Mouse (Mus musculus) intestine, embryonic 16.5 days (tissue): ENCODE data around the gene Rhob. TPM values are rescaled to one million over a fixed set of nuclear protein-coding genes. Genes with fewer than 3 reads are reported as not detected.

ENCODE experiments used
- ATAC-seq: fragments of 200-750 bp; cut with Nextera tagmentation; 2 replicates; pipeline ENCODE4 v1.8.0; 2017; ENCODE audit warnings: moderate TSS enrichment, moderate library complexity
- H3K27ac ChIP-seq: fragments of 300-500 bp; sonication (generic); 2 replicates; pipeline ENCODE4 v1.5.1; 2014; ENCODE audit warnings: mild to moderate bottlenecking, low read length
- H3K27me3 ChIP-seq: fragments of 300-500 bp; sonication (generic); replicated peaks from 2 replicates; pipeline ENCODE4 v1.6.1; 2014; ENCODE audit warnings: low read length, control low read depth, mixed read lengths; ENCODE audit not compliant: control insufficient read depth, insufficient read depth
- H3K36me3 ChIP-seq: fragments of 300-500 bp; sonication (generic); 2 replicates; pipeline ENCODE4 v1.6.1; 2014; ENCODE audit warnings: low read length, control low read depth; ENCODE audit not compliant: control insufficient read depth, insufficient read depth
- H3K4me1 ChIP-seq: fragments of 300-500 bp; sonication (generic); 2 replicates; pipeline ENCODE4 v1.6.1; 2014; ENCODE audit warnings: low read length, control low read depth, mixed read lengths; ENCODE audit not compliant: control insufficient read depth, insufficient read depth
- H3K4me2 ChIP-seq: fragments of 300-500 bp; sonication (generic); 2 replicates; pipeline ENCODE4 v1.6.1; 2014; ENCODE audit warnings: low read depth, low read length, control low read depth
- H3K4me3 ChIP-seq: fragments of 300-500 bp; sonication (generic); 2 replicates; pipeline ENCODE4 v1.5.1; 2014; ENCODE audit warnings: mild to moderate bottlenecking, low read length
- H3K9ac ChIP-seq: fragments of 300-500 bp; sonication (generic); 2 replicates; pipeline ENCODE4 v1.6.1; 2014; ENCODE audit warnings: low read depth, low read length
- H3K9me3 ChIP-seq: fragments of 300-500 bp; sonication (generic); 2 replicates; pipeline ENCODE4 v1.6.1; 2016; ENCODE audit warnings: low read length, control low read depth; ENCODE audit not compliant: control insufficient read depth
- WGBS: fragments of 180-500 bp; shearing (Covaris S2); extraction: QIAGEN DNeasy Blood & Tissue Kit; methylation state at CpG from one replicate; pipeline ENCODE4 v1.1.7; 2014; 5-methylcytosine and 5-hydroxymethylcytosine counted together
- polyA plus RNA-seq: library from polyadenylated mRNA; unstranded; fragments of >200 nt; fragmentation: Nextera tagmentation; extraction: Ambion mirVana; gene quantifications from 2 replicates; pipeline ENCODE4 v1.2.1, GENCODE M21; 2015

Gene Rhob
- polyA plus RNA-seq, 1 experiment from 2014 or later, result 24.1 TPM

DNA sequence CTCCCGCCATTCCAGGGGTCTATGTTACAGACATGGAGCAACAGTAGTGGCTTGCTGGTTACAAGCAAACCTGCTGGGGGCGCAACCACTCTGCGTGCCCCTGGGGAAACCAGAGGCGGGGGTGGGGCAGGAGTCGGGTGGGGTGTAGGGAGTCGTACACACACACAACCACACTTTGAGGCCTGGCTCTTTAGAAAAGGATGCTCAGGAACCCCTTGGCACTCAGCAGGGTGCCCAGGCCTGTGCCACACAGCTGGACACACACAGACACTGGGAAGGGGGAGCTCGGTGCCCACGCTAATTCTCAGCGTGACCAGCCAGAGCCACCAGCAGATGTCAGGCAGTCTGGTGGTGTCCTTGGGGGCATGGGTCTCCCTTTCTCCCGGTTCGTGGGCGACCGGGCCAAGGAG, 1.2 kb downstream of the Rhob start:
- Histone ChIP-seq H3K27ac (peak overlapping the region; percentile 100), H3K36me3 (no peaks in the 10 kb centered on the region), H3K9me3 (no peaks in the 10 kb centered on the region), H3K9ac (peak overlapping the region; percentile 99), H3K4me1 (peaks cover 34% of the 10 kb centered on the region), H3K4me3 (peak overlapping the region; percentile 93), H3K27me3 (no peaks in the 10 kb centered on the region), H3K4me2 (peak overlapping the region; percentile 91)
- 3% methylated on average over 13 of the region's 13 CpGs for WGBS
- ATAC-seq, result 0 out of 2 replicates have a peak, but pooled peaks have one; percentile 1

GRCm38 (mm10) chr12:8498148-8498571, 1.6 kb downstream of the Rhob start:
- peak overlapping the region; percentile 93 for H3K4me3 ChIP-seq
- H3K27ac ChIP-seq, result peak overlapping the region; percentile 100
- H3K4me1 ChIP-seq, result peaks cover 34% of the 10 kb centered on the region
- no peak for ATAC-seq
- no peaks in the 10 kb centered on the region for H3K36me3 ChIP-seq
- 13% methylated on average over 8 of the region's 8 CpGs for WGBS
- peak overlapping the region; percentile 99 for H3K9ac ChIP-seq
- no peaks in the 10 kb centered on the region for H3K9me3 ChIP-seq
- no peaks in the 10 kb centered on the region for H3K27me3 ChIP-seq
- H3K4me2 ChIP-seq, result peak overlapping the region; percentile 91

DNA sequence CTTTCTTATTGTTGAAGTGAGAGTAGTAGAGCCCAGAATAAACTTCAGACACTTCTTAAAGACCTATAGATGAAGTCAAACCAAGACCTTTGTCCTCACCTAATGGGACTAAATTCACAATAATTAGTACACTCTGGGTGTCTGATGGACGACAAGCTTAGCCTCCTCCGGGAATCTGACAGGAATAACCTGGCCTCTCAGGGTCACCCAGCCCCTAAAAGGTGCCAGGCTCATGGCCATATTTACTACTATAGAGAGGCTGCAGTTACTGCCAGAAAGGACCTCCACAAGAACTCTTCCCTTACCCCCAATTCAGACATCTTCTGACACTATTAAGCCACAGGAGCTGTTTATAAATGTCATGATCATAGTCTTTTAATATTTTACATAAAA, 2.5 kb downstream of the Rhob start:
- H3K9ac ChIP-seq, result 0 out of 2 replicates have a peak overlapping the region, but pooled peaks have one; percentile 49
- H3K27ac ChIP-seq, result peak overlapping the region; percentile 91

GRCm38 (mm10) chr12:8496679-8497313, 3.0 kb downstream of the Rhob start:
- Histone ChIP-seq H3K27me3 (no peaks in the 10 kb centered on the region), H3K4me1 (peaks cover 34% of the 10 kb centered on the region), H3K9me3 (no peaks in the 10 kb centered on the region), H3K4me3 (peak overlapping the region; percentile 19), H3K27ac (peak overlapping the region; percentile 91), H3K9ac (0 out of 2 replicates have a peak overlapping the region, but pooled peaks have one; percentile 14), H3K36me3 (no peaks in the 10 kb centered on the region), H3K4me2 (peak overlapping the region; percentile 91)
- WGBS, result 40% methylated on average over 2 of the region's 2 CpGs
- ATAC-seq, result no peak

More for the DNA sequence above, 2.5 kb downstream of the Rhob start:
- no peak for ATAC-seq
- no peaks in the 10 kb centered on the region for H3K9me3 ChIP-seq
- no peaks in the 10 kb centered on the region for H3K27me3 ChIP-seq
- WGBS, result 9% methylated on average over 2 of the region's 2 CpGs
- no peaks in the 10 kb centered on the region for H3K36me3 ChIP-seq
- peak overlapping the region; percentile 93 for H3K4me3 ChIP-seq
- peak overlapping the region; percentile 91 for H3K4me2 ChIP-seq
- peaks cover 34% of the 10 kb centered on the region for H3K4me1 ChIP-seq

DNA sequence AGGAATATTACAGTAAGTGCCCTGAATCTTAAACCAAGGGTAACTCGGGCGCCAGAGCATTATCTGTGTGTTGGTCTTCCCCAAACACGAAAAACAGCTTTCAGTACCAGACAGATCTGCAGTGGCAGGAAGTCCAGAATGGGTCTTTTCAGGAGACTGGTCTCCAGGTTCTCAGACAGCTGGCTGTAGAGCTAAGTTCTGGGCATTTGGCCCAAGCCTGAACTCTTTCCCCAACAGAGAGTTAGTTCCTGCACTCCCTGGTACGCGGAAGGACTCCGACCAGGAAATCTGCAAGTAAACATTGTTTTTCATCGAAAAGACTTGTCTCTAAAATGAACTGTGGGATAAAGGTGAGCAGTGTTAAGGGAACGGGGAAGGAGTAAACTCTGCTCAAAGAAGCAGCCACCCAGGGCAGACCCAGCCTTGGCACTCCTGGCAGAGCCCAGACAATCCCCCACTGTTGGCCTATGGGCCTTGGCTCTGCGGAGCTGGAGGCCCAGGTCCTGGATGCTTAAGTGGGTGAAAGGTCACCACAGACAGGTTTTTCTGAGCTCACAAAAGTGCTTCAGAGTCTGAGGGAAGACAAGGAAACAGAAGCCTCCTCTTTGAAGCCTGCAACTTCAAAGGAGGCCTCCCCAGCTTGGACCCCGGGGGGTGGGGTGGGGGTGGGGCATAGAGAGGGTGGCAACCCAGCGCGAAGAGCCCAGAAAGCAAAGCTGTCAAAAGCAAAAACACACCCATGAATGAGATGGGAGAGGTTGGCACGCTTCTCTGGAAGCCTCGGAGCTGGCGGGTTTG, 3.7 kb downstream of the Rhob start:
- peak overlapping the region; percentile 4; the same call in 1 of the 2 replicates for H3K4me3 ChIP-seq
- H3K9me3 ChIP-seq, result no peaks in the 10 kb centered on the region
- no peaks in the 10 kb centered on the region for H3K36me3 ChIP-seq
- H3K27me3 ChIP-seq, result no peaks in the 10 kb centered on the region
- H3K27ac ChIP-seq, result peak overlapping the region; percentile 91
- peak overlapping the region; percentile 43; the same call in 1 of the 2 replicates for H3K9ac ChIP-seq
- 16% methylated on average over 15 of the region's 15 CpGs for WGBS
- H3K4me2 ChIP-seq, result peak overlapping the region; percentile 91
- ATAC-seq, result peak; percentile 17
- H3K4me1 ChIP-seq, result peaks cover 30% of the 10 kb centered on the region

DNA sequence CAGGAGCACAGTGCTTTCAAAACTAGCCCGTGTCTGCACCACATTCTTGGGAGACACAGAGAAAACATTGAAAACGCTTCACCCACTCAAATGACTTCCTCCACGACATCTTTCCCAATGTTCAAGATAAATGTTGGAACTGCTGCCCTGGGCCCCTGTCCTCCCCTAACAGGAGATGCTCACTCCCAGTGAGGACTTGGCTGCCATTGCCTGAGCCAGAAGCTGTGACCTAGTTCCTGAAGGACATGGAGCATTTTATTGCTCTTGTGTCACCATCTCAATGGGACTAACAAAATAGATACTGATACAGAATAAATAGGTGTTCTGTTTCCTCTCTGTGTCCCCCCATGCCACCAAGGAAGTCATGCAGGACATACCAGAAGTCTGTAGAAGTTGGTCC, 5.1 kb downstream of the Rhob start:
- ATAC-seq, result no peak
- H3K36me3 ChIP-seq, result no peaks in the 10 kb centered on the region
- no peak overlapping the region for H3K27ac ChIP-seq
- peaks cover 23% of the 10 kb centered on the region for H3K4me1 ChIP-seq
- H3K9ac ChIP-seq, result no peak overlapping the region
- no peaks in the 10 kb centered on the region for H3K9me3 ChIP-seq
- no peak overlapping the region for H3K4me3 ChIP-seq
- H3K27me3 ChIP-seq, result no peaks in the 10 kb centered on the region
- 82% methylated on average over 3 of the region's 3 CpGs for WGBS
- H3K4me2 ChIP-seq, result no peak overlapping the region

- H3K27ac ChIP-seq, result no peak overlapping the region
- peaks cover 26% of the 10 kb centered on the region for H3K4me1 ChIP-seq
- 61% methylated on average over 3 of the region's 3 CpGs for WGBS
- H3K9ac ChIP-seq, result no peak overlapping the region
- H3K36me3 ChIP-seq, result no peaks in the 10 kb centered on the region
- no peak for ATAC-seq
- H3K27me3 ChIP-seq, result no peaks in the 10 kb centered on the region
- H3K9me3 ChIP-seq, result no peaks in the 10 kb centered on the region
- H3K4me2 ChIP-seq, result no peak overlapping the region
- H3K4me3 ChIP-seq, result no peak overlapping the region
These were observed 6.4 kb downstream of the Rhob start for GRCm38 (mm10) chr12:8493386-8493785.

- 42% methylated on average over 4 of the region's 4 CpGs for WGBS
- Histone ChIP-seq H3K4me1 (peaks cover 13% of the 10 kb centered on the region), H3K9ac (no peak overlapping the region), H3K4me3 (no peak overlapping the region), H3K27ac (no peak overlapping the region), H3K4me2 (no peak overlapping the region), H3K27me3 (no peaks in the 10 kb centered on the region), H3K9me3 (no peaks in the 10 kb centered on the region), H3K36me3 (no peaks in the 10 kb centered on the region)
- ATAC-seq, result no peak
These were observed 10.7 kb downstream of the Rhob start for GRCm38 (mm10) chr12:8489098-8489497.

DNA sequence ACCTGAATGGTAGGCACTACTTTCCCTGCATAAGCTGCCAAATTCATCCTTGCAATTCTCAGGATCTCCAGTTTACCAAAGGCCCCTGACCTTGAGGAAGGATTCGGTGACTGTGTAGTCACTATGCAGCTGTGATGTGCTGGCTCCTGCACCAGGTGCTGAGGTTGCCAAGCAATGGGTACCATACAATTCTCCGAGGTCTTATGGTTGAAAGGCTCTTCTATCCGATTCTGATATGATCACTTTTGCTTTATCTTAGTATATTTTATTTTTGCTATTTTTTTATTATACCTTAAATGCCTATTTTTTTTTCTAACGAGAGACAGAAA, 11.2 kb downstream of the Rhob start:
- peaks cover 13% of the 10 kb centered on the region for H3K4me1 ChIP-seq
- H3K36me3 ChIP-seq, result no peaks in the 10 kb centered on the region
- peak; percentile 57 for ATAC-seq
- H3K27me3 ChIP-seq, result no peaks in the 10 kb centered on the region
- WGBS, result 76% methylated on average over 4 of the region's 4 CpGs
- no peak overlapping the region for H3K4me3 ChIP-seq
- no peak overlapping the region for H3K27ac ChIP-seq
- no peak overlapping the region for H3K9ac ChIP-seq
- H3K9me3 ChIP-seq, result no peaks in the 10 kb centered on the region
- H3K4me2 ChIP-seq, result no peak overlapping the region
